ENCODE assay signal across 11 mouse cellular contexts in genomic region chr11:102435754-102436470, GRCm38 (mm10). TPM values are rescaled to one million over a fixed set of nuclear protein-coding genes. Genes with fewer than 3 reads are reported as not detected.
DNase-seq lines count a peak whose midpoint lies in the region; ATAC-seq lines count a peak whose summit lies in the region.
"Had no signal": no experiment of that assay in that cellular context is flagged by ENCODE, and none has a peak within 500 bp of the region (broad histone marks: within the 10 kb centered on the region; RNA-seq: fewer than 3 reads in every experiment).

No protein-coding gene starts in this region.

- 90% methylated on average over 18 of the region's 18 CpGs for WGBS in forebrain, embryonic 14.5 days

- peak overlapping the region; percentile 35 for H3K27ac ChIP-seq in brown adipose tissue, adult 24 weeks (replicated peaks; ENCODE audit: low read depth, low read length)
- H3K27ac ChIP-seq in forebrain, embryonic 14.5 days (ENCODE audit: low read depth, low read length): no peak overlapping the region
- H3K27ac ChIP-seq: liver, embryonic 13.5 days; neural tube, embryonic 13.5 days had no signal

- DNase-seq in frontal cortex, postnatal 14 days (ENCODE audit: low spot score in 2 of 2): peak; percentile 19 to 29
- peak; percentile 15 to 47 for DNase-seq in layer of hippocampus, postnatal 10 days (ENCODE audit: low spot score in 2 of 2)
- no peak for DNase-seq in layer of hippocampus, adult 18-20 months (ENCODE audit: low spot score in 2 of 2)
- DNase-seq in kidney, postnatal 10 days: peak; percentile 75
- no peak for DNase-seq in forebrain, embryonic 14.5 days (ENCODE audit: low spot score)
- DNase-seq in urinary bladder, postnatal 10 days (ENCODE audit: low spot score): no peak
- DNase-seq: liver, embryonic 13.5 days had no signal

- no peak overlapping the region for H3K4me3 ChIP-seq in brown adipose tissue, adult 24 weeks (ENCODE audit: insufficient read depth, low read depth, low read length)
- no peak overlapping the region for H3K4me3 ChIP-seq in forebrain, embryonic 14.5 days (ENCODE audit: low read depth, low read length)
- H3K4me3 ChIP-seq: liver, embryonic 13.5 days; neural tube, embryonic 13.5 days had no signal

- no peak overlapping the region for H3K4me2 ChIP-seq in forebrain, embryonic 14.5 days (ENCODE audit: low read length)
- H3K4me2 ChIP-seq: liver, embryonic 13.5 days; neural tube, embryonic 13.5 days had no signal

- no peak overlapping the region for H3K9ac ChIP-seq in forebrain, embryonic 14.5 days (ENCODE audit: low read length)
- H3K9ac ChIP-seq: liver, embryonic 13.5 days; neural tube, embryonic 13.5 days had no signal

- peaks cover 74% of the 10 kb centered on the region for H3K36me3 ChIP-seq in forebrain, embryonic 14.5 days (ENCODE audit: control insufficient read depth, insufficient read depth, low read length)

- no peak for ATAC-seq in frontal cortex, adult (ENCODE audit: low TSS enrichment)
- ATAC-seq in forebrain, embryonic 14.5 days: no peak

- no peaks in the 10 kb centered on the region for H3K27me3 ChIP-seq in forebrain, embryonic 14.5 days (replicated peaks; ENCODE audit: control insufficient read depth, insufficient read depth, low read length)

- H3K4me1 ChIP-seq in brown adipose tissue, adult 24 weeks (ENCODE audit: control insufficient read depth, insufficient read depth, insufficient read length, low read length): peaks cover 14% of the 10 kb centered on the region; the same call in 1 of the 2 replicates
- peaks cover 17% of the 10 kb centered on the region for H3K4me1 ChIP-seq in forebrain, embryonic 14.5 days (ENCODE audit: control insufficient read depth, insufficient read depth, low read length)

- H3K9me3 ChIP-seq in forebrain, embryonic 14.5 days (replicated peaks; ENCODE audit: control insufficient read depth, low read length): no peaks in the 10 kb centered on the region
- H3K9me3 ChIP-seq: liver, embryonic 13.5 days; neural tube, embryonic 13.5 days had no signal

RNA-seq across cellular contexts. Expression of gene Grn, which starts 5.8 kb away (rescaled TPM):
- 10 to 100 TPM; 81.8 to 83.7 TPM for total RNA-seq in layer of hippocampus, postnatal 10 days (2021)
- 10 to 100 TPM; 62.4 to 64.6 TPM for total RNA-seq in layer of hippocampus, adult 18-20 months (2021)
- 57.5 and 78.8 TPM in 2 replicates for polyA plus RNA-seq in brown adipose tissue, adult 24 weeks (2012; ENCODE audit: insufficient read depth, insufficient read length, missing spikeins)
- 28.6 and 38.8 TPM in 2 replicates for polyA plus RNA-seq in forebrain, embryonic 14.5 days (2014; fragmentation: Nextera tagmentation; extraction: Ambion mirVana)

RNA-seq across cellular contexts. Expression of gene Fam171a2, which starts 11.6 kb away (rescaled TPM):
- 100 to 1,000 TPM; 115 TPM for total RNA-seq in layer of hippocampus, postnatal 10 days (2021)
- 100 to 1,000 TPM; 106 to 111 TPM for total RNA-seq in layer of hippocampus, adult 18-20 months (2021)
- 0.63 and 1.0 TPM in 2 replicates for polyA plus RNA-seq in brown adipose tissue, adult 24 weeks (2012; ENCODE audit: insufficient read depth, insufficient read length, missing spikeins)
- 26.0 and 27.8 TPM in 2 replicates for polyA plus RNA-seq in forebrain, embryonic 14.5 days (2014; fragmentation: Nextera tagmentation; extraction: Ambion mirVana)

RNA-seq across cellular contexts. Expression of gene Slc25a39, which starts 28.2 kb away (rescaled TPM):
- total RNA-seq in layer of hippocampus, postnatal 10 days (2021): 10 to 100 TPM; 74.8 to 80.1 TPM
- total RNA-seq in layer of hippocampus, adult 18-20 months (2021): 10 to 100 TPM; 62.9 to 64.5 TPM
- 397 and 609 TPM in 2 replicates for polyA plus RNA-seq in brown adipose tissue, adult 24 weeks (2012; ENCODE audit: insufficient read depth, insufficient read length, missing spikeins)
- polyA plus RNA-seq in forebrain, embryonic 14.5 days (2014; fragmentation: Nextera tagmentation; extraction: Ambion mirVana): 145 and 149 TPM in 2 replicates

RNA-seq across cellular contexts. Expression of gene Itga2b, which starts 34.0 kb away (rescaled TPM):
- total RNA-seq in layer of hippocampus, postnatal 10 days (2021): 1 to 10 TPM; 3.6 to 3.7 TPM
- 1 to 10 TPM; 1.2 to 3.9 TPM for total RNA-seq in layer of hippocampus, adult 18-20 months (2021)
- polyA plus RNA-seq in brown adipose tissue, adult 24 weeks (2012; ENCODE audit: insufficient read depth, insufficient read length, missing spikeins): 1.4 and 2.0 TPM in 2 replicates
- polyA plus RNA-seq in forebrain, embryonic 14.5 days (2014; fragmentation: Nextera tagmentation; extraction: Ambion mirVana): 4.3 and 5.3 TPM in 2 replicates

RNA-seq across cellular contexts. Expression of gene Rundc3a, which starts 42.7 kb away (rescaled TPM):
- 100 to 1,000 TPM; 356 to 431 TPM for total RNA-seq in layer of hippocampus, postnatal 10 days (2021)
- total RNA-seq in layer of hippocampus, adult 18-20 months (2021): 100 to 1,000 TPM; 489 to 499 TPM
- polyA plus RNA-seq in brown adipose tissue, adult 24 weeks (2012; ENCODE audit: insufficient read depth, insufficient read length, missing spikeins): not detected in 2 replicates
- 115 and 125 TPM in 2 replicates for polyA plus RNA-seq in forebrain, embryonic 14.5 days (2014; fragmentation: Nextera tagmentation; extraction: Ambion mirVana)
- total RNA-seq: gastrocnemius, adult 18-20 months had no signal

Comparison
In these comparisons a context has a peak if more than half of its experiments do, and no peak if none do; other contexts are left out.
1. DNase-seq: peak in frontal cortex, postnatal 14 days (2 of 2), layer of hippocampus, postnatal 10 days (2 of 2) and kidney, postnatal 10 days (single experiment); none in layer of hippocampus, adult 18-20 months (0 of 2), forebrain, embryonic 14.5 days (single experiment) and urinary bladder, postnatal 10 days (single experiment).